Mouse (Mus musculus) left cerebral cortex, adult 8-10 months (tissue): ENCODE measurements around the gene Vmn1r44. TPM values are rescaled to one million over a fixed set of nuclear protein-coding genes. Genes with fewer than 3 reads are reported as not detected.
"Not testable (repeated sequence)": the region's sequence is repeated elsewhere in the genome, so short reads cannot be mapped to it uniquely, and the experiment has no call there.

Experiments
- DNase-seq, 2 experiments: peaks; one replicate each; pipeline ENCODE4 v3.0.0; 2022; ENCODE audit warnings: low spot score in 2 of 2
- total RNA-seq, 4 experiments: library from RNA; stranded (reverse); gene quantifications; 2 replicates each; pipeline ENCODE4 v1.2.4; 2022

Gene Vmn1r44
- total RNA-seq = not detected

GRCm38 (mm10) chr6:89883360-89883759, at the start of gene Vmn1r44:
Gene Vmn1r44 (plus strand): TSS chr6:89883660.
- DNase-seq = no peak

GRCm38 (mm10) chr6:89857552-89857951, 25.9 kb upstream of the Vmn1r44 start:
- no peak for DNase-seq

- DNase-seq = no peak
These were observed 23.6 kb upstream of the Vmn1r44 start for GRCm38 (mm10) chr6:89859839-89860238.

GRCm38 (mm10) chr6:89863792-89864191, 19.7 kb upstream of the Vmn1r44 start:
- no peak for DNase-seq

GRCm38 (mm10) chr6:89867276-89867675, 16.2 kb upstream of the Vmn1r44 start:
- no peak for DNase-seq

- DNase-seq = no peak
These were observed 15.5 kb upstream of the Vmn1r44 start for GRCm38 (mm10) chr6:89867976-89868375.

- DNase-seq = not testable (repeated sequence)
These were observed 7.1 kb upstream of the Vmn1r44 start, which contains the start of the genes Vmn1r42 and Vmn1r43 for GRCm38 (mm10) chr6:89876313-89876712. Gene Vmn1r42 (minus strand): TSS chr6:89876413. Gene Vmn1r43 (minus strand): TSS chr6:89876413.

GRCm38 (mm10) chr6:89876963-89877362, 6.5 kb upstream of the Vmn1r44 start:
- DNase-seq = no peak

- no peak for DNase-seq
These were observed 2.6 kb upstream of the Vmn1r44 start for GRCm38 (mm10) chr6:89880867-89881266.

- no peak for DNase-seq
These were observed 352 bp downstream of the Vmn1r44 start for GRCm38 (mm10) chr6:89883812-89884211.

- not testable (repeated sequence) for DNase-seq
These were observed 57.0 kb downstream of the Vmn1r44 start, which contains the start of gene Vmn1r45 for GRCm38 (mm10) chr6:89940498-89940897. Gene Vmn1r45 (minus strand): TSS chr6:89940598.

- no peak for DNase-seq
These were observed 57.5 kb downstream of the Vmn1r44 start for GRCm38 (mm10) chr6:89940926-89941325.

Other genes starting within 250 kb of the Vmn1r44 start
- gene Txnrd3, start 239.7 kb upstream of the Vmn1r44 start, total RNA-seq = 1 to 10 TPM; 4.7 to 5.9 (median 5.6) TPM
- gene Vmn1r40, start 176.1 kb upstream of the Vmn1r44 start, total RNA-seq = not detected
- not detected for gene Vmn1r41, start 142.9 kb upstream of the Vmn1r44 start, total RNA-seq
- gene Vmn1r42, start 7.2 kb upstream of the Vmn1r44 start, total RNA-seq = not detected
- not detected for gene Vmn1r43, start 7.2 kb upstream of the Vmn1r44 start, total RNA-seq
- gene Vmn1r45, start 56.9 kb downstream of the Vmn1r44 start, total RNA-seq = not detected
- gene Vmn1r46, start 85.7 kb downstream of the Vmn1r44 start, total RNA-seq = not detected
- gene Vmn1r47, start 132.5 kb downstream of the Vmn1r44 start, total RNA-seq = under 1 TPM in 1 of 4 experiments, not detected in 3; 0.04 TPM
- gene Vmn1r48, start 153.2 kb downstream of the Vmn1r44 start, total RNA-seq = not detected
- gene Vmn1r49, start 194.8 kb downstream of the Vmn1r44 start, total RNA-seq = not detected
- not detected for gene Vmn1r50, start 217.8 kb downstream of the Vmn1r44 start, total RNA-seq
- gene Vmn1r51, start 238.9 kb downstream of the Vmn1r44 start, total RNA-seq = not detected